Mouse (Mus musculus) yolk sac, embryonic 10.5 days (tissue): Measurements from ENCODE around the gene Dnah5.

Source experiments
- DNase-seq: peaks from one replicate; pipeline ENCODE4 v3.0.0-alpha.2; 2017; ENCODE audit warnings: low spot score

Dnah5 gene

GRCm38 (mm10) chr15:28473749-28474390, 270.3 kb downstream of the Dnah5 start:
- DNase-seq, result no peak

GRCm38 (mm10) chr15:28502820-28503219, 299.3 kb downstream of the Dnah5 start:
- no peak for DNase-seq

GRCm38 (mm10) chr15:28515176-28515575, 311.6 kb downstream of the Dnah5 start:
- no peak for DNase-seq
